Mouse (Mus musculus) bone marrow, adult 2 months (tissue): ENCODE results near the gene Utp11.

Experiments used
- CTCF ChIP-seq: fragments of 200-500 bp; IDR thresholded peaks from 2 replicates; pipeline ENCODE4 v1.5.1; 2011; ENCODE audit warnings: low read length, control low read depth; ENCODE audit not compliant: control insufficient read depth, insufficient read depth
- POLR2A ChIP-seq: fragments of 200-500 bp; IDR thresholded peaks from 2 replicates; pipeline ENCODE4 v1.6.1; 2011; ENCODE audit warnings: low read depth, mild to moderate bottlenecking, control low read depth, low read length, borderline replicate concordance; ENCODE audit not compliant: control insufficient read depth

DNA sequence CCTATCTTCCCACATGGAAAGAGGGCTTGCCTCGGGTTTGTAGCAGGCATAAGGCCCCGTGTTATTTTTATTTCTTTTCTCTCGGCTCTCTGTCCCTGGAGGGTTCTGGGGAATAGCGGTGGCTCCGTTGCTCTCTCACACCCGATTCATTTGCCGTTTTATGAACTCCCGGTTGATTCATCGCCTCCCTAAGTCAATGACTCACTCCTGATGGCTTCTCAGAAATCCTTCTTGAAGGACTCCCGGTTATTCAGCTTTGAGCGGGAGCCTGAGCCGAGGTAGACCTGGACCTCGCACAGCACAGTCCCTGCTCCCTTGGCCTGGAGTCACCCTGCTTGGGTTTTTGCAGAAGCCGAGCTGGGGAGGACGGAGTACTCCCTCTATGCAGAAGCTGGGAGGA, 28.8 kb downstream of the Utp11 start:
- TF ChIP-seq CTCF (no peak), POLR2A (no peak)
